Mouse (Mus musculus) kidney, adult 2 months (tissue): Measurements from ENCODE around the gene Mitf. TPM values are rescaled to one million over a fixed set of nuclear protein-coding genes. Genes with fewer than 3 reads are reported as not detected.
A peak's percentile ranks its signal among the peaks of the same experiment; 100 is the strongest.

ENCODE experiments used
- DNase-seq: peaks from one replicate; pipeline ENCODE4 v3.0.0; 2021
- H3K27ac ChIP-seq: fragments of 200-500 bp; 2 replicates; pipeline ENCODE4 v1.5.1; 2012; ENCODE audit warnings: low read depth, low read length, control low read depth, inconsistent platforms; ENCODE audit not compliant: insufficient read depth
- H3K27me3 ChIP-seq: fragments of 200-500 bp; replicated peaks from 2 replicates; pipeline ENCODE4 v1.6.1; 2012; ENCODE audit warnings: mild to moderate bottlenecking, moderate library complexity, low read length, inconsistent platforms; ENCODE audit not compliant: control insufficient read depth, insufficient read depth
- H3K36me3 ChIP-seq: fragments of 200-500 bp; 2 replicates; pipeline ENCODE4 v1.6.1; 2012; ENCODE audit warnings: mild to moderate bottlenecking, moderate library complexity, low read length, inconsistent platforms; ENCODE audit not compliant: control insufficient read depth, insufficient read depth
- H3K4me1 ChIP-seq: fragments of 200-500 bp; 2 replicates; pipeline ENCODE4 v1.6.1; 2011; ENCODE audit warnings: low read length; ENCODE audit not compliant: control insufficient read depth, insufficient read depth
- H3K4me3 ChIP-seq: fragments of 200-500 bp; 2 replicates; pipeline ENCODE4 v1.5.1; 2011; ENCODE audit warnings: mild to moderate bottlenecking, low read depth, low read length, control low read depth; ENCODE audit not compliant: insufficient read depth
- CTCF ChIP-seq: fragments of 200-500 bp; conservative IDR thresholded peaks from 2 replicates; pipeline ENCODE4 v1.5.1; 2011; ENCODE audit warnings: low read depth, mild to moderate bottlenecking, control low read depth, low read length, moderate library complexity, mixed read lengths; ENCODE audit not compliant: insufficient read depth, insufficient read length
- POLR2A ChIP-seq: fragments of 200-500 bp; IDR thresholded peaks from one replicate; pipeline ENCODE4 v1.6.1; 2011; ENCODE audit warnings: low read depth, low read length, control low read depth
- WGBS: fragments of 180-500 bp; shearing (Covaris S2); methylation state at CpG from one replicate; pipeline ENCODE4 v1.1.7; 2018; 5-methylcytosine and 5-hydroxymethylcytosine counted together
- polyA plus RNA-seq: library from polyadenylated mRNA; depleted of rRNA; stranded (reverse); fragments of >200 nt; gene quantifications from 2 replicates; pipeline ENCODE4 v1.2.3, GENCODE M21; 2012

The Mitf gene
- polyA plus RNA-seq, 1 experiment: 8.3 TPM

GRCm38 (mm10) chr6:97857690-97858089, 50.8 kb downstream of the Mitf start:
- TF ChIP-seq POLR2A: no peak
- TF ChIP-seq CTCF: no peak; the same call in 1 of the 2 replicates
- no peak overlapping the region for H3K27ac ChIP-seq
- DNase-seq: peak; percentile 43
- 39% methylated on average over 3 of the region's 3 CpGs for WGBS
- H3K4me3 ChIP-seq: no peak overlapping the region
- H3K4me1 ChIP-seq: no peaks in the 10 kb centered on the region
- H3K36me3 ChIP-seq: no peaks in the 10 kb centered on the region
- H3K27me3 ChIP-seq: no peaks in the 10 kb centered on the region

- 81% methylated on average over 7 of the region's 7 CpGs for whole genome bisulfite sequencing
Measured at GRCm38 (mm10) chr6:97866575-97866974, 59.7 kb downstream of the Mitf start.

GRCm38 (mm10) chr6:97868005-97868404, 61.2 kb downstream of the Mitf start:
- DNase-seq: no peak
- Histone ChIP-seq H3K27me3 (no peaks in the 10 kb centered on the region), H3K4me3 (no peak overlapping the region), H3K36me3 (no peaks in the 10 kb centered on the region), H3K27ac (no peak overlapping the region), H3K4me1 (no peaks in the 10 kb centered on the region; the same call in 1 of the 2 replicates)
- WGBS: 88% methylated on average over 1 of the region's 1 CpGs
- TF ChIP-seq POLR2A: no peak
- no peak for TF ChIP-seq CTCF

More at GRCm38 (mm10) chr6:97866575-97866974, 59.7 kb downstream of the Mitf start:
- TF ChIP-seq POLR2A (no peak), CTCF (no peak)
- Histone ChIP-seq H3K27ac (no peak overlapping the region), H3K36me3 (no peaks in the 10 kb centered on the region), H3K4me3 (no peak overlapping the region), H3K4me1 (no peaks in the 10 kb centered on the region), H3K27me3 (no peaks in the 10 kb centered on the region)
- DNase-seq: no peak

GRCm38 (mm10) chr6:97869953-97870352, 63.1 kb downstream of the Mitf start:
- no peak for DNase-seq
- TF ChIP-seq POLR2A: no peak
- no peak for TF ChIP-seq CTCF
- Histone ChIP-seq H3K4me3 (no peak overlapping the region), H3K27me3 (no peaks in the 10 kb centered on the region), H3K27ac (no peak overlapping the region), H3K36me3 (no peaks in the 10 kb centered on the region), H3K4me1 (no peaks in the 10 kb centered on the region; the same call in 1 of the 2 replicates)
- WGBS: 32% methylated on average over 4 of the region's 4 CpGs

- H3K27me3 ChIP-seq: no peaks in the 10 kb centered on the region
- H3K27ac ChIP-seq: no peak overlapping the region
- 80% methylated on average over 4 of the region's 4 CpGs for WGBS
- peaks cover 3% of the 10 kb centered on the region; the same call in 1 of the 2 replicates for H3K4me1 ChIP-seq
- TF ChIP-seq CTCF (no peak), POLR2A (no peak)
- no peak overlapping the region for H3K4me3 ChIP-seq
- H3K36me3 ChIP-seq: no peaks in the 10 kb centered on the region
- no peak for DNase-seq
Measured at GRCm38 (mm10) chr6:97871296-97872030, 64.6 kb downstream of the Mitf start.

- no peak for TF ChIP-seq POLR2A
- TF ChIP-seq CTCF: no peak
- 70% methylated on average over 2 of the region's 2 CpGs for WGBS
- peaks cover 9% of the 10 kb centered on the region for H3K4me1 ChIP-seq
- H3K4me3 ChIP-seq: no peak overlapping the region
- no peaks in the 10 kb centered on the region for H3K36me3 ChIP-seq
- H3K27ac ChIP-seq: no peak overlapping the region
- no peak for DNase-seq
- H3K27me3 ChIP-seq: no peaks in the 10 kb centered on the region
Measured at GRCm38 (mm10) chr6:97873102-97873501, 66.2 kb downstream of the Mitf start.

- Histone ChIP-seq H3K27me3 (no peaks in the 10 kb centered on the region), H3K36me3 (no peaks in the 10 kb centered on the region), H3K27ac (peak overlapping the region; percentile 10; the same call in 1 of the 2 replicates), H3K4me3 (no peak overlapping the region), H3K4me1 (peaks cover 9% of the 10 kb centered on the region)
- no peak for TF ChIP-seq POLR2A
- no peak for TF ChIP-seq CTCF
- 65% methylated on average over 2 of the region's 2 CpGs for whole genome bisulfite sequencing
- no peak for DNase-seq
Measured at GRCm38 (mm10) chr6:97876990-97877389, 70.1 kb downstream of the Mitf start.
